Mouse (Mus musculus): ENCODE results near the gene Gm42906. TPM values are rescaled to one million over a fixed set of nuclear protein-coding genes. Genes with fewer than 3 reads are reported as not detected.
A peak's percentile ranks its signal among the peaks of the same experiment; 100 is the strongest.

The Gm42906 gene
- polyA plus RNA-seq, 1 experiment, result not detected

DNA sequence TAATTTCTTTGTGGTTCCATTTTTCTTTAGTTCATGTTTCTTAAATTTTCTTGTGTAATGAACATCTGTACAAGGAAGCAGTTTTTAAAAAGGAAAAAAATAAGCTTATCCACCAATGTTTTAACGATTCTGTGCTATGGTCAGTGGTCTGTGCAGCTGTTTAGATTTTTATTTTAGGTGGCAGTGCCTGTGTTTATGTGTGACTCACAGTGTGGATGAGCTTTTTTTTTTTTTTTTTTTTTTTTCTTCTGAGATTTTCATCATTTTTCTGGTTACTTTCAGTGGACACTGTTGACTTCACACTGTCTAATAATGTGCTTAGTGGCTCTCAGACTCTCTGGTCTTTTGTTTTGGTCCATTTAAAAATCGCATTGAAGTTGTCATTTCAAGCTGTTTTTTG is 56.8 kb downstream of the Gm42906 start:
- TF ChIP-seq CTCF (conservative IDR thresholded peaks at IDR 0.05; ENCODE audit: insufficient read depth, insufficient read length, low read depth, low read length) (no peak), POLR2A (IDR thresholded peaks at IDR 0.05; ENCODE audit: low read depth, low read length) (no peak)
- Histone ChIP-seq H3K4me3 (ENCODE audit: insufficient read depth, low read depth, low read length) (no peak overlapping the region), H3K4me1 (ENCODE audit: control insufficient read depth, insufficient read depth, low read length) (peaks cover 3% of the 10 kb centered on the region; the same call in 1 of the 2 replicates), H3K27me3 (replicated peaks; ENCODE audit: control insufficient read depth, insufficient read depth, low read length) (no peaks in the 10 kb centered on the region), H3K36me3 (ENCODE audit: control insufficient read depth, insufficient read depth, low read length) (no peaks in the 10 kb centered on the region), H3K27ac (ENCODE audit: insufficient read depth, low read depth, low read length) (no peak overlapping the region)
- WGBS, result 83% methylated on average over 2 of the region's 2 CpGs
- no peak for DNase-seq

DNA sequence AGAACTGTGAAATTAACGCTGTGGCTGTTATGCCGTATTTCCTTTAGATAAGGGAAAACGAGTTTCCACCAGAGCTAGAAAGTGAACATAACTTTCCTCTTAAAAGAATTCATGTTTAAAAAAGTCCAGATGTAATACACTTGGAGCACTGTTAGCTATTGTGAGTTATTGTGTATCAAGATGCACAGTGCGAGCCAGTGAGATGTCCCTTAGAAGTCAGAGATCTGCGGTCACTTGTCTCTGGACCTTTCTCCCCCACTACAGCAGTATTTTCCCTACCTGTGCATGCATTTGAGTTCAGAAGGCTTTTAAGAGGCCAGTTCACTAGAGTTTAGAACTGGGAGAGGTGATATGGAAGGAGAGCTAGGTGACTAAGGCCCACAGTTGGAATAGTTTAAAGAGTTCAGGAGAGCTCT is 58.6 kb downstream of the Gm42906 start:
- 17% methylated on average over 5 of the region's 5 CpGs for WGBS
- H3K36me3 ChIP-seq (ENCODE audit: control insufficient read depth, insufficient read depth, low read length), result no peaks in the 10 kb centered on the region
- H3K27ac ChIP-seq (ENCODE audit: insufficient read depth, low read depth, low read length), result peak overlapping the region; percentile 85
- H3K27me3 ChIP-seq (replicated peaks; ENCODE audit: control insufficient read depth, insufficient read depth, low read length), result no peaks in the 10 kb centered on the region
- DNase-seq, result peak; percentile 65
- H3K4me1 ChIP-seq (ENCODE audit: control insufficient read depth, insufficient read depth, low read length), result peaks cover 3% of the 10 kb centered on the region; the same call in 1 of the 2 replicates
- TF ChIP-seq POLR2A (IDR thresholded peaks at IDR 0.05; ENCODE audit: low read depth, low read length), result no peak
- TF ChIP-seq CTCF (conservative IDR thresholded peaks at IDR 0.05; ENCODE audit: insufficient read depth, insufficient read length, low read depth, low read length), result no peak
- H3K4me3 ChIP-seq (ENCODE audit: insufficient read depth, low read depth, low read length), result peak overlapping the region; percentile 64

DNA sequence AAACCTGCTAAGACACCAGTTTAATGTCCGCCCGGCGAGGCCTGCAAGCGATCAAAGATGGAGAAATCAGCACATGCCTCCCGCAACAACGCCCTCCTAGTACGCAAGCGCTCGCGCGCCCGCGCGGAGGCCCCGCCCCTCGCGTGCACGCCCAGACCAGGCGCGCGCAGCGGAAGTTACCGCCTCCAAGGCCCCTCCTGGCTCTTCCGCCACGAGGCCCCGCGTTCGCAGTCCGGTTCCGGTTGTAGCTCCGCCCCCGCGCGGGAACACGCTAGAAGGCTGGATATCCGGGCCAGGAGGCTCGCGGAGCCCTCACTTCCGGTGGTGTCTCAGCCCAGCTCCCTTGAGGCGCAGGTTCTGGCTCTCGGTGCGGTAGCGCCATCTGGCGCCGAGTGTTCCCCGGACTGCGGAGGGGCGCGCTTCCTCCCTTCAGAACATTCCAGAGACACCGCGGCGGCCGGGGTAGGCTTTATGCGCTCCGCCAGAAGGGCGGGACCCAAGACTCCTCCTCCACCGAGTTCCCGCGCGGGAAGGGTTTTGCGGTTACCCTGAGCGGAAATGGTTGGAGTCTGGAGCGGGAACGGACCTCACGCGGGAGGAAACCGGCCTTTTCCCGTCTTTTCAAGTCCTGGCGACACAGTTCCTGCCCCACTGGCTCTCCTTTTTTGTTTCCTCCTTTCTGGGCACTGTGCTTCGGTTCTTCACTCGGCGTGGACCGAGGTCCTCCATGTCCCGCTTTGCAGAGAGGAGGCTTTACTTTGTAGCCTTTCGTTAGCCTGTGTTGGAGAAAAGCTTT is 59.4 kb downstream of the Gm42906 start:
- DNase-seq, result peak; percentile 100
- H3K4me3 ChIP-seq (ENCODE audit: insufficient read depth, low read depth, low read length), result peak overlapping the region; percentile 64
- no peaks in the 10 kb centered on the region for H3K36me3 ChIP-seq (ENCODE audit: control insufficient read depth, insufficient read depth, low read length)
- TF ChIP-seq CTCF (conservative IDR thresholded peaks at IDR 0.05; ENCODE audit: insufficient read depth, insufficient read length, low read depth, low read length) (peak; percentile 79), POLR2A (IDR thresholded peaks at IDR 0.05; ENCODE audit: low read depth, low read length) (peak; percentile 85)
- no peaks in the 10 kb centered on the region for H3K27me3 ChIP-seq (replicated peaks; ENCODE audit: control insufficient read depth, insufficient read depth, low read length)
- under 1% methylated on average over 75 of the region's 75 CpGs for WGBS
- peak overlapping the region; percentile 85 for H3K27ac ChIP-seq (ENCODE audit: insufficient read depth, low read depth, low read length)
- H3K4me1 ChIP-seq (ENCODE audit: control insufficient read depth, insufficient read depth, low read length), result peaks cover 3% of the 10 kb centered on the region; the same call in 1 of the 2 replicates

DNA sequence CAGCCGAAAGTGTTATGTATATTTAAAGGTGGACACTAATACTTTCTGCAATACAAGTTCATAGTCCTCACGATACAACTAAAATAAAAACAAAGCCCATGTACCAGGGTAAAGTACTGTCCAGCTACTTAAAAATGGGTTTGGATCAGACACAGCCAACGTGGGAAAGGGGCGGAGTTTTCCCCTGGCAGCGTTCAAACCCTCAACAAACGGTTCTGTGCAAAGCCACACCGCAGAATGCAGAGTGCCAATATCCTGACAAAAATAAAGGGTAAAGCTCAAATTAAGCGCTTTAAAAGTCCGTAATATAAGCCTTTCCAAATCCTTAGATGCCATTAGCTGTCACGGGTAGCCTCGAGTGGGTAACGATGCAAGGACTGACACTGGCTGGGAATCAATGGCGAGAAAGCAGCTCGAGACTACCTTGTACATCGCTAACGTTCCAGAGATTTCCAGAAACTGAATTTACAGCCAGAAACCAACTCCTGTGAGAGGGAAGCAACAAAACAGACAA is 60.0 kb downstream of the Gm42906 start:
- Histone ChIP-seq H3K4me1 (ENCODE audit: control insufficient read depth, insufficient read depth, low read length) (peaks cover 3% of the 10 kb centered on the region; the same call in 1 of the 2 replicates), H3K27ac (ENCODE audit: insufficient read depth, low read depth, low read length) (peak overlapping the region; percentile 73), H3K36me3 (ENCODE audit: control insufficient read depth, insufficient read depth, low read length) (no peaks in the 10 kb centered on the region), H3K4me3 (ENCODE audit: insufficient read depth, low read depth, low read length) (peak overlapping the region; percentile 51), H3K27me3 (replicated peaks; ENCODE audit: control insufficient read depth, insufficient read depth, low read length) (no peaks in the 10 kb centered on the region)
- DNase-seq, result peak; percentile 81
- no peak for TF ChIP-seq CTCF (conservative IDR thresholded peaks at IDR 0.05; ENCODE audit: insufficient read depth, insufficient read length, low read depth, low read length)
- no peak for TF ChIP-seq POLR2A (IDR thresholded peaks at IDR 0.05; ENCODE audit: low read depth, low read length)
- WGBS, result 2% methylated on average over 16 of the region's 16 CpGs

DNA sequence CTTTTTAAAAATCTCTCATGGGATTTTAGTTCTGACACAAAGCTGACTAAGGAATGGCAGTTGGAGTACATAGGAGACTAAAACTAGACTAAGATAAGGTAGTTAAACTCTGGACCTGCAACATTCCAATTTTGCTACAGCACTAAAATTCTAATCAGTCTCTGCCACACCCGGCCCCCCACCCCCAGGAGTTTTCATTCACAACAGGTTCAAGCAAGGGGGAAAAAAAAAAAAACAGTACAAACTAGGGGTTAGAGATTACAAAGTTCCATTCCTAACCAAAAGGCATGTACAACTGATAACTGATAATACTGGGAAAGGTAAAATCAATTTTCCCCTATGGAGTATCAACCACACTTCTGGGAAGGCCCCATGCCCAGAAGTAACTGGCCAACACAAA is 60.6 kb downstream of the Gm42906 start:
- TF ChIP-seq CTCF (conservative IDR thresholded peaks at IDR 0.05; ENCODE audit: insufficient read depth, insufficient read length, low read depth, low read length) (no peak), POLR2A (IDR thresholded peaks at IDR 0.05; ENCODE audit: low read depth, low read length) (no peak)
- DNase-seq, result no peak
- Histone ChIP-seq H3K27me3 (replicated peaks; ENCODE audit: control insufficient read depth, insufficient read depth, low read length) (no peaks in the 10 kb centered on the region), H3K36me3 (ENCODE audit: control insufficient read depth, insufficient read depth, low read length) (no peaks in the 10 kb centered on the region), H3K27ac (ENCODE audit: insufficient read depth, low read depth, low read length) (0 out of 2 replicates have a peak overlapping the region, but pooled peaks have one; percentile 73), H3K4me3 (ENCODE audit: insufficient read depth, low read depth, low read length) (no peak overlapping the region), H3K4me1 (ENCODE audit: control insufficient read depth, insufficient read depth, low read length) (peaks cover 3% of the 10 kb centered on the region; the same call in 1 of the 2 replicates)
- 57% methylated on average over 1 of the region's 1 CpGs for WGBS

DNA sequence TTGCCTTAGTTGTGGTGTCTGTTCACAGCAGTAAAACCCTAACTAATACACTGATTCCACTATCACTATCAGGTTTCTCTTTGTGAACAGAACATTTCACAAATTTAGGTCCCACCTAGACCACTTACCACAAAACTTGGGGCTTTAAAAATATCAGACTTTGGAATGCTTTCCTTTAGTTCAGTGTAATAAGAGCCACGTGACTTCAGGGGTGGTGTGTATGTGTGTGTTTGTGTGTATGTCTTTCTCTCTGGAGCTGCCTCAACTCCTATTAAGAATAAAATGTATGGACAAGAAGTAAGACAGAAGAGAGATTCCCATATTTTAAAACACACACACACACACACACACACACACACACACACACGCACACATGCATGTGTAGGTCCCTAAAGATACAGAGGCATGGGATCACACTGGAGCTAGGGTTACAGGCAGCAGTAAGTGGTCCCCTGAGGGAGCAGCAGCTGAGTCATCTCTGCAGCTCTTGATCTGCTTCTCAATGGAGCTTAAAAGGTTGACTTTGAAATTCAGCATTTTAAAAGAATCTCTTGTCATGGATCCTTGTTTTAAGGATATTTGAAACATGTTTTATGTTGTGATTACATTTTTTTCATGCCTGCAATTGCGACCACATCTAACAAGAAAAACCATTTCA is 64.5 kb downstream of the Gm42906 start:
- Histone ChIP-seq H3K27me3 (replicated peaks; ENCODE audit: control insufficient read depth, insufficient read depth, low read length) (no peaks in the 10 kb centered on the region), H3K27ac (ENCODE audit: insufficient read depth, low read depth, low read length) (no peak overlapping the region), H3K36me3 (ENCODE audit: control insufficient read depth, insufficient read depth, low read length) (no peaks in the 10 kb centered on the region), H3K4me3 (ENCODE audit: insufficient read depth, low read depth, low read length) (no peak overlapping the region), H3K4me1 (ENCODE audit: control insufficient read depth, insufficient read depth, low read length) (no peaks in the 10 kb centered on the region)
- WGBS, result 74% methylated on average over 3 of the region's 3 CpGs
- DNase-seq, result no peak
- TF ChIP-seq POLR2A (IDR thresholded peaks at IDR 0.05; ENCODE audit: low read depth, low read length), result no peak
- no peak for TF ChIP-seq CTCF (conservative IDR thresholded peaks at IDR 0.05; ENCODE audit: insufficient read depth, insufficient read length, low read depth, low read length)

DNA sequence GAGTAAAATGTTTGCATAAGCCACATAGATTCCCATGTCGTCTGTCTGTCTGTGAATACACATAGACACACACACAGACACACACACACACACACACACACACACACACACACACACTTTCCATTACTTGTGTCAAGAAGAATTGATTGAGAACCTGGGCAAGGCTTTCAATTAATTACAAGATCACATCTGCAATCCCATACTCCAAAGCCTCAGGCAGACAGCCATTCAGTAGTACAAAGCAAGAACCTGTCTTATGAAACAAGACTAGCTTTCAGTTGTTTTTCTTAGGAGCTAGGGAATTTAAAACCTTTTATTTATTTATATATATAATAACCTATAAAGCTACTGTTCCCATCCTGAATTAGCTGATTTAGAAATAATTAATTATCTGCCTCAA is 78.3 kb downstream of the Gm42906 start:
- WGBS, result 82% methylated on average over 1 of the region's 1 CpGs
- H3K27me3 ChIP-seq (replicated peaks; ENCODE audit: control insufficient read depth, insufficient read depth, low read length), result no peaks in the 10 kb centered on the region
- no peak overlapping the region for H3K27ac ChIP-seq (ENCODE audit: insufficient read depth, low read depth, low read length)
- H3K4me1 ChIP-seq (ENCODE audit: control insufficient read depth, insufficient read depth, low read length), result no peaks in the 10 kb centered on the region
- DNase-seq, result no peak
- H3K36me3 ChIP-seq (ENCODE audit: control insufficient read depth, insufficient read depth, low read length), result no peaks in the 10 kb centered on the region
- TF ChIP-seq POLR2A (IDR thresholded peaks at IDR 0.05; ENCODE audit: low read depth, low read length), result no peak
- TF ChIP-seq CTCF (conservative IDR thresholded peaks at IDR 0.05; ENCODE audit: insufficient read depth, insufficient read length, low read depth, low read length), result no peak
- no peak overlapping the region for H3K4me3 ChIP-seq (ENCODE audit: insufficient read depth, low read depth, low read length)
